Mouse (Mus musculus) v-Abl transformed pro-B cells (cell line): ENCODE data around the gene Kctd4.

Experiments
- in situ Hi-C, 2 experiments: fragments of 400-800 bp; cut with MboI; formaldehyde crosslinking; loops; one replicate each; pipeline ENCODE4 v1.15.1; 2025; ENCODE audit not compliant: unreplicated experiment in 2 of 2

Gene Kctd4

DNA sequence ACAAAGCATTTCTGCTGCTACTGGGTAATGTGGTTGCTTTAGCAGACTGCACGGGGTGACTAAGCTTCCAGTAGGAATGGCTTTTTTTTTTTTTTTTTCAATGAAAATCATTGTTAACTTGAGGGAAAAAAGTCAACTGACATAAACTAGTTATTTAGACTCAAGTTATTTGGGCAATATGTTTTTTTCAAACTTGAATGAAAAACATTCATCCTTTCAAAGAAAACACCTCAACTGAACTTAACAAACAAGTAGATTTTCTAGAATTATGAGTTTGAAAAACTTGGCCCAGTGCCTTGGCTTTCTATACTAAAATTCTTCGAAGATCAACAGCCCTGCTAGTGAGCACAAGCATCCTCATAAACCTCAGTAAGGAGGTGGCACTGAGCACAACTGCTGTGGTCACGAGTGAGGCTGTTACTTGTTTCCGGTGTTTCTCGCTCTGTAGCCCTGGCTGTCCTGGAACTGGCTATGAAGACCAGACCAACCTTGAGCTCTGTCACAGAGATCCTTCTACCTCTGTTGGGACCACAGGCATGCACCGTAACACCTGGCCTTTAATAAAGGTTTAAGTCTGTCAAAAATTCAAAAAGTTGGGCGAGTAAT, 32.2 kb downstream of the Kctd4 start:
- in situ Hi-C loops, result no loop called here

DNA sequence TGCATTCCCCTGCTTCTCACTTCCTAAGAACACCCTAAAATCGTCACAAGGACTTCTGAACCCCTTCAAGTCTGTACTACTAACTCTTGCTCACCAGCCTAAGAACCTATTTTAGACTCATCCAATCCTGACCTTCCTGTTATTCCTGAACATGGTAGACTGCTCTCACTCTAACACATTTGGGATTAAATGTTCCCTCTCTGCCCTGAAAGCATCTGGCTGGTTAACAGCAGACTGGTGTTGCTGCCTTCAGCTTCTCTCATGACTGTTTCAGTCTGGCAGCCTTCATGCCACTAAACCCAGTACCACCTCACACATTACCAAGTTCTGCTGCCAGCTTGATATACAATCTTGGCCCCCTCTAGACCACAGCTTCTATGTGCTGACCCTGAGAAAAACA, 34.4 kb downstream of the Kctd4 start:
- in situ Hi-C loops, result no loop called here

DNA sequence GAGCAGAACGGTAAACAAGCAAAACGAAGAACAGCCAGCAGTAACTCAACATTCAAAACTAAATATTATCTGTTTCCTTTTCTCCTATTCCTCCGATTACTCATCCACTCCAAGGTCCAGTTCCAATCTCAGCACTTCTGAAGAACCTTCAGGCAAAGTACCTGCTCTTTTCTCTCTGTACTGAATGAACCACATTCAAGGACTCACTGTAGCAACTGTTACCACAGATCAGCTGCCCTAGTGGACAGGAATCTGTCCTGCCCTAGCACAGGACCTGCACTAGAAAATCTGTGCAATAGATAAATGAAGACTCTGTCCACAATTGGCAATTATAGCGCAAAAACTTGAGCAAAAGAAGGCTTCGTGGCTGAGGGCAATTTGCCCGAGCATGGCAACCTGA, 36.1 kb downstream of the Kctd4 start:
- in situ Hi-C loops, result no loop called here

DNA sequence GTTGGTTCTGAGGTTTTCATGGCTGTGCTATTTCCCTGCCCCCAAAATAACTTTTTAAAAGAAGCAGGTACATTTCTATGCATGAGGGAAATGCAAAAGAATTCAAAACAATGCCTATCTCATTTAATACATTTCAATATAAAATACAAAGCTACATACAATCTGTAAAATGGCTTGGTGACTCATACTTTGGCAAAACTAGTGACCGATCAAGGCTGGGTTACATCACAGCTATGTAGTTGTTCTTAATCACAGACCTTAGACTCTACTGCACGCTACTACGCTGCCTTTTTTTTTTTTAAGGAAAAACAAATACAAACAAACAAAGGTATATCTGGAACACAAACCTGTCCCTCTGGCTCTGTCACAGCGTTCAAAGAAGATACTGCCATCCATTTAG, 37.6 kb downstream of the Kctd4 start:
- in situ Hi-C loops, result no loop called here

DNA sequence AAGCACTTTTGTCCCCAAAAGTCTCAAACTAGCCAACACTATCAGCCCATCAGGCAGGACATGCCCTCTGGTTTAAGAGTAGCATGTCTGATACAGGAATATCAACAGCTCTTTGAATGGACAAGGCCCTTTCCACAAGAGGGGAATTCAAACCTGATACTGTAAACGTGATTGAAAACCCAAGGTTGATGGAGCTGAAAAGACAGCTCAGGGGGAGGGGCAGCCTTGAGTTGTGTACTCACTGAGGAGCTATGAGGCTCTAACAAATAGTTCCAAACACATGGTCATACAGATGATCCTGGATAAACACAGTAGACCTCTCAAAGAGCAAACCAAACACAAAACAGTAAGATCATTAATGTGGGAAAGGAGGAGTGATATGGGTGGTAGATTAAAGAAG, 43.3 kb downstream of the Kctd4 start:
- in situ Hi-C loops, result no loop called here

DNA sequence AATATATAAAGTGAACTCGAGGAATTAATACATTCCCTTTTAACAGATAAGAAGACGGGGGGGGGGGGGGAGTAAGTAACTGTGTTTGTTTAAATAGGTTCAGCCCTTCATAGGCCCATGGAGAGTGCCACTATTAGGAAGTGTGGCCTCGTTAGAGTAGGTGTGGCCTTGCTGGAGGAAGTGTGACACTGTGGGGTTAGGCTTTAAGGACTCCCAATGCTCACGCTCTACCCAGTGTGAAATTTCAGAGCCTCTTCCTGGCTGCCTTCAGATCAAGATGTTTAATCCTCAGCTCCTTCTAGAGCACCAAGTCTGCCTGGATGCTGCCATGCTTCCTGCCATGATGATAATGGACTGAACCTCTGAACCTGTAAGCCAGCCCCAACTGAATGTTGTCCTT, 47.0 kb downstream of the Kctd4 start:
- in situ Hi-C loops, result loop anchor here in 1 of 2 experiments (5.0 kb wide), 1 partner anchor 106 kb away; no protein-coding TSS in a partner anchor

DNA sequence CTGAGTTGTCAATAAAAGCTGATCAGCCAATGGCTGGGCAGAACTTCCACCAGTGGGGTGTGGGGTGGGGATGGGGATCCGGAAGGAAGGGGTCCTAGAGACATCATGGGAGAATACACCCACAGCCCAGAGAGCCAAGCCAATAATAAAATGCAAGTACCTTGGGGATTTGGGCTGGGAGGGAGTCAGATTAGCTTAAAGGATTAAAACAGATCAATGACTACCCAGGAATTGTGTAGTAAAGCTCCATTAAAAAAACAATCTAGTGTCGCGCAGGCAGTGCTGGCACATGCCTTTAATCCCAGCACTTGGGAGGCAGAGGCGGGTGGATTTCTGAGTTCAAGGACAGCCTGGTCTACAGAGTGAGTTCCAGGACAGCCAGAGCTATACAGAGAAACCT, 50.2 kb downstream of the Kctd4 start:
- in situ Hi-C loops, result no loop called here

DNA sequence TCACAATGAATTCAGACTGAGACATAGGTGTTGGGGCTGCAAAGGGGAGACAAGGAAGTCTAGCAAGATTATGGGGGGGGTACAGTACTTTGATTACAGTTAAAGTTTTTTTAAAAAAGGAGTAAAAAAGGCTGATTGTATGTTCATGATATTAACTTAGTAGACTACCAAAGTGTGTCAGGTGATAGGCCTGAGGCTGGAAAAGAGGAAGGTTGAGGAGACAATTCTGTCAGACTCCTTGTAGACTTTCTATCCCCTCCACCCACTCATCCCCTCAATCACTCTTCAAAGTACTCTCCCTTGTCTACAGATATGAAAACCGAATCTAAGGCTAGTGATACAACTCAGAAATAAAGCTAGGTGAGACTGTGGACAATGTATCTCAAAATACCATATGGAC, 53.4 kb downstream of the Kctd4 start:
- in situ Hi-C loops, result no loop called here

DNA sequence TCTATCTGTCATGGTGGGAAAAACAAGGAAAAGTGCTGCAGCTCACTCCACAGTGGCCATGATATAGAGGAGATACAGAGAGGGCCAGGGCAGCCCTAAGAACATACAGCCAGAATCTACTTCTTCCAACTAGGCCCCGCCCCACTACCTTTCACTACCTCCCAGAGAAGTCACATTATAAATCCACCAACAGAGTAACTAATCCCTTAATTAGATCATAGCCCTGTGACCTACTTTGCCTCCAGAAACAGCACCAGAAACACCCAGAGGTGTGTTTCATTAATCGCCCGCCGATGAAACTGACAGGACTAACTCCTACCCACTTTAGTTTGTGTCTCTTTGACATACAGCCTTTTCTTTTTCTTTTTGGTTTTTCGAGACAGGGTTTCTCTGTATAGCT, 54.4 kb downstream of the Kctd4 start:
- in situ Hi-C loops, result no loop called here

DNA sequence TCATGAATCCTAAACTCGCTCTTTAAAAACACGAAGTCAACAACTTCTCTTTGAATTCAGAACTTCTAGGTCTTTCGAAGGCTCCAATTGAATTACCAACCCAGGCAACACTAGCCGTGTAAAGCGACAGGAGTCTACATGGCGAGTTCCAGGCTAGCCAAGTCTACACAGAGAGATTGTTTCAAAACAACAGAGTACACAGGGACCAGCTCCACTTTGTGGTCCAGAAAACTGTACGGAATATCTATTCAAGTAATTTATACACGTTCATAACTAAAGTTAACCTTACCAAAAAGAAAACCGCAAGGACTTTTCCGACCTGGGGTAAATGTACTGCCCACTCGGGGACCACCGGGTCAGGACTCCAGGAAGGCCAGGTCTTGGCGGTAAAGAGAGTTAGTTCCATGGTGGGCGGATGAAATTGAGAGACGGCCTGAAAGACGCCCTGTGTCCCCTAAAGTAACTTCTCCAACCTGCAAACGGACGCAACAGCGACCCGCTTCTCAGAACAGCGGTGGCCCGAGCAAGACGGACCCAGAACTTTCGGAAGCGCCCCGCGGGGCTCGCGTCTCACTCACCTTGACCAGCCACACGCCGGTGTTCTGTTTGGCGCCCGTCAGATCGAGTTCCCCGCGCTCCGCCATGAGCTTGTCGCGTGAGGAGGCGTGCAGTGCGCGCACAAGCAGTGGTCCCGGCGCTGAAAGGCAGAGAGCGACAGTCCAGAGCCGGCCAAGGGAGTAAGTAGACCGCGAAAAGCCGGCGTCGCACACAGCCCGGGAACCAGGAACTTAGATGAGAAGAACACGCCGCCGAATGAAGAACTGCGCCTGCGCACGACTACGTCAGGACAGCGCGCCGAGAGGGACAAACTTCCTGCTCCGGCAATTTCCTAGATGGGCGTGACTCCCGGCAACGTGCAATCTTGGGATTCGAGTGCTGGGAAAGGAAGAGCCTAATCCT, 55.6 kb downstream of the Kctd4 start, which contains the start of gene Gtf2f2:
Gtf2f2 (minus strand) TSS at position 764 of the 960 bp plus-strand sequence.
- in situ Hi-C loops, result no loop called here

DNA sequence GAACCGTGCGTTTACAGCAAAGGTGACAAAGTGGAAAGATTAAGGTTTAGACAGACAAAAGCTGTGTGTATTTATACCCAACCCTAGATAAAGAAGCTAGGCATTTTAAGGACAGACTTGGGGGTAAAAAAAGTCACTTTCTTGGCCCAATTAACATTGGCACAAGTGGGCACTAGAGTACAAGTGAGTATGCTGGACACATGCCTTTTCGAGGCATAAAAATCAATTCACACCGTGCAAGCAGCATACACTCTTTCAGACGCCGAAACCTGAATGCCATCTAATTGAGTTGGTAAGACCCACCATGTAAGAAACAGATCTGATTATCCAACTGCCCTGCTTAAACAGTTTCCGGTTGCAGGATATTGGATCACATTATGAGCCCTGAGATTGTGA, 56.3 kb downstream of the Kctd4 start:
- in situ Hi-C loops, result no loop called here

DNA sequence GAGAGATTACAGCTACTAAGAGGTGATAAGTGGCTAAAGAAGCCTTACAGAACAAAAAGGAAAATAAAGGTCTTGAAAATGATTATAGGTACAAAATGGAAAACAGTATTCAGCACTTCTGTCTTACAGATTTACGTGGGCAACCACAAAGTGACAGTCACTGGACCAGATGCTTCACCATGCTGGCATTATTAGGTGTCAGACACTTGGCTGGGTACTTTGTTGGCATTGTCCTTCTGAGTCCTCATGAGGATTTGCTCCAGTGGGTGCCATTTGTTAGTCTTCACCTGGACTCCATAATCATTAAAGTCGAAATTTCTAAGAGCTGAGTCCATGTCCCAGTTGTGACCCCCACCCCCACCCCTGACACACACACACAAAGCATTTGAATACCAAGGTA, 59.5 kb downstream of the Kctd4 start:
- in situ Hi-C loops, result no loop called here
